Mouse (Mus musculus) lung, postnatal 0 days (tissue): ENCODE results near the gene Hes2.

Experiments
- CTCF ChIP-seq: IDR thresholded peaks from 2 replicates; pipeline ENCODE4 v1.5.1; 2016; ENCODE audit warnings: antibody characterized with exemption, mild to moderate bottlenecking
- EP300 ChIP-seq: IDR thresholded peaks from 2 replicates; pipeline ENCODE4 v1.6.1; 2016; ENCODE audit warnings: antibody characterized with exemption, mild to moderate bottlenecking, control low read depth

DNA sequence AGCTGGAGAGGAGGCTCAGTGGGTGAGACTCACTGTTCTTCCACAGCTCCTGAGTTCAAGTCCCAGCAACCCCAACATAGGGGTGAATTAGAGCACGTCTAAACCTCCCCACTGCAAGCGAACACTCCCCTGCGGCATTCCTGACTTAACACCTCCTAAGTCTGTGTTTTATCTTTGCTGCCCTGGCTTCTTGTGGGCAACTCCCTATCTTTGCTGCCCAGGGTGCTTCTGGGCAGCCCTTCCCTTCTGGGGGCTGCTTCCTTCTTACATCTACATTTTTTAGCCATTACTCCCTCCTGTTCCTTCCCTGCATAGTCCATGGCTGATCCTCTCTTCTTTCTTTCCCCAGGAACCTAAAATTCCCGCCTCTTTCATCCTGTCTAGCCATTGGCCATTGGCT, 48.0 kb upstream of the Hes2 start:
- TF ChIP-seq CTCF (no peak), EP300 (no peak)
